Mouse (Mus musculus): ENCODE measurements around the gene Fbxl22.

The Fbxl22 gene

DNA sequence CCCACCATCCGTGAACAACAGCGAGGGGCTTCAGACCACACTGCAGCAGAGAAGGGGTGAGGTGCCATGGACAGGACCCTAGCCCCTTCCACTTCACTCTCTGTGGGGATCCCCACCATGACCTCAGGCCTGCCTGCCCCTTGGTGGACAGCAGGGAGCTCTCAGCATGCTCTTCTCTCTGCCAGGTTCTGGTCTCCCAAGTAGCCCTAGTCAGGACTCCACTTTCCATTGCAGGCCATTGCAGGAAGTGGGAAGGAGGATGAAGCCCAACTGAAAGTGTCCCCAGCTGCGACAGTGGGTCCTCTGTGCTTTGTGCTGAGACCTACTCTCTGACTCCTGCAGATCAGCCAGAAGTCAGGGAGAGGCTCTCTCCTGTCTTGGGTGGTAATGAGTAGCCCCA is 6.7 kb downstream of the Fbxl22 start:
- no peak for DNase-seq (ENCODE audit: low spot score in 2 of 2)

DNA sequence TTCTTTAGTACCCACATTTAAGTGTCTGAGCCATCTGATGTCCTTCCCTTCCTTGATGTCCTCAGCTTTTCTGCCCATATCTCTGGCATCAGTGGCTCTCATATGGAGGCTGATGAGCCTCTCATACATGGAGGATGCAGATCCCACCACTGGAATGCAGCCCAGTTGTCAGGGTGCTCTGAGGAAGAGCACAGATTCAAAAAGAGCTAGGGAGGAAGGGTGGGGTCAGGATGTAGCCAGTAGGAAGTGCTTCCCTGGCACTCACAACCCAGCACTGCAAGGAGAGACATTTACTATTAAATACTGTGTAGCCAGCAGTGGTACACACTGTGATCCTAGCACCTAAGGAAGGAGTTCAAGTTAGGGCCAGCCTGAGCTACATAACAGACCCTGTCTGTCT is 8.0 kb downstream of the Fbxl22 start:
- no peak for DNase-seq (ENCODE audit: low spot score in 2 of 2)

DNA sequence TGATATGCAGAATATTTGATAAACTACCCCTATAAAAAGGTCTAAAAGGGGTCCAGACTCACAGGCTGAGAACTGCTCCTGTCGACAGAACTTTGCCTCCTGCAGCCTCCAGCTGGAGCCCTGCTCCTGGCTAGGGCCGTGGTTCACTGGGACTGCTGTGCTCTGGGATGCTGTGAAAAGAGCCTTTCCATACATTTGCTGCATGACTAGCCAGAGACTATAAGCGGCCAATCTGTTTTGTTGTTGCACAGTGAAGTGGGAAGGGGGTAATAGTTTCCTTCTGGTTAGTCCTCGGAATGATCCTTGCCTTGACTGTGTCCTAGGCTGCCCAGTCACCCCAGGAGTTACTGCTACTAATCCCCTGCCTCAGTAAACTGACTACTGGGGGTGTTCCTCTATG is 8.4 kb downstream of the Fbxl22 start:
- DNase-seq (ENCODE audit: low spot score in 2 of 2) = no peak

DNA sequence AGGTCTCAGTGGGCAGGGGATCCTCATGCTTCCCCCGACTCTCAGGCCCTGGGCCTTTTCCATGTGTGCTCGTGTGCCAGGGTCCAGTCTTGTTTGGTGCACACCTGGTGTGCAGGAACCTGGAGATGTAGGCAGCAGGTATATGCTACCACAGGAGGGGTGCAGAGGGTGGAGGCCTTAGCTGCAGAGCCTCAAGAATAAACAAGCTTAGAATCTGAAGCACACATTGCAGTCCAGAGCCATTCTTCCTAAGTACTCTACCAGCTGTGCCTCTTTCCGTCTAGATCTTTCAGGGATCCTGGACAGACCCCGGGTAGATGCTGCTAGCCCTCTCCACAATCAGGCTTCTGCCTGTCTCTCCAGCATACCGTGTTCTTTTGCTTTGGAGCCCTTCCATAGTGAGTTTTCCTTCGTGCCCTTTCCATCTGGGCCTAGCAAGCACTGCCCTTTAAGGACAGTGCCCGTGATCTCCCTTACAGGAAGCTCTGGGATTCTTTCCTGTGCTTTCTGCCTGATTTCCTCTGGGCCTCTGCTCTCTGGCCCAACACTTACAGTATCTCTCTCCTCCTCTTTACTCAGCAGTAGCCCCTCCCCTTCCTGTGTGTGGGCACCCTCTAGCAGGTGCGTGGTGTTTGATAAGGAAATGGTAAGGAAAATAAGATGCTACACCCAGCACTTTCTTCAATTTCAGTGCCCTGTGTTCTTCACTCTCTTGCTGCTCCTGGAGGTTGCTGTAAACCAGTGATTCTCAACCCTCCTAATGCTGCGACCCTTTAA is 9.1 kb downstream of the Fbxl22 start:
- DNase-seq (ENCODE audit: low spot score in 2 of 2) = no peak

DNA sequence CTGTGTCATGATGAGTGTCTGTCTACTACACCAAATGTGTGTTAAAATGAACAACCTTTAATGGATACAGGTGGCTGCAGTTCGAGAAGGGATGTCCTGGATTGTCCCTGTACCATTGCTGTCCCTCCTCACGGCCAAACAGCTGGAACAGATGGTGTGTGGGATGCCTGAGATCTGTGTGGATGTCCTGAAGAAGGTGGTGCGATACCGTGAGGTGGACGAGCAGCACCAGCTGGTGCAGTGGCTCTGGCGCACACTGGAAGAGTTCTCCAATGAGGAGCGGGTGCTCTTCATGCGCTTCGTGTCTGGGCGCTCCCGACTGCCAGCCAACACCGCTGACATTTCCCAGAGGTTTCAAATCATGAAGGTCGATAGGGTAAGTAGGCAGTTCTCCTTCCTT is 9.9 kb downstream of the Fbxl22 start:
- DNase-seq (ENCODE audit: low spot score in 2 of 2) = no peak

DNA sequence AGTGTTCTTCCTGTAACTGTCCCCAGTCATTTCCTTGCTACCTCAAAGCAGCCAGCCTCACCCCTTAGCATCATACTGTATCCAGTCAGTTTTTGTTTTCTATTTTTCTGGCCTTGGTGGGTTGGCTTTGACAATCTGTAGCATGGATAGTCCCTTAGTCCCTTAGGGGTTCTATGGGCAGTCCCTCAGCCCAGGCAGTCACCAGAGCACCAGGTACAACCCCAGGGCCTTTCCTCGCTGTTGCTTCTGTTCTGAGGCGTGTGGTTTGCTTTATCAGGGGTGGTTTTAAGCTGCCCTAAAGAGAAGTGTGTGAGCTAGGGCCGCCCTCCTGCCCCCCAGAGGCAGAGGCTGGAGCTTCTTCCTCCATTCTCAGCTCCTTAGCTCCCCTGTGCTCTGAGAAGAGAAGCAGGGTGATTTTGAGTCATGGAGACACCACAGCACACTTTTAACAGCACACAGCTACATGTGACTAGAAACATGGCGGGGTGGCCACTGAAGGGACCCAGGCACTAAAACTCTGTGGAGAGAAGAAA is 10.4 kb downstream of the Fbxl22 start:
- no peak for DNase-seq (ENCODE audit: low spot score in 2 of 2)

DNA sequence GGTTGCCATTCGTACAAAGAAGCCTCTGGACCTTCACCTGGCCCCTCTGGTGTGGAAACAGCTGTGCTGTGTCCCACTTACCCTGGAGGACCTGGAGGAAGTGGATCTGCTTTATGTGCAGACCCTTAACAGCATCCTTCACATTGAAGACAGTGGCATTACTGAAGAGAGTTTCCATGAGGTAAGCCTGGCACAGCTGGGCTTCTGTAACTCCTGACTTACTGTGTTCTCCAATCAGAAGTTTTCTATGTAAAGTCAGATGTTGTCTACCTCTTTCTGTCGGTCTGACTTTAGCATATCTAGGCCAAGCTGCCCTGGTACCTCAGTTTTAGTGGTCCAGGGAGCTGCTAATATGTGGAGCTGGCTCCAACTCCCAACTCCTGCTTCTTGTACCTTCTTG is 13.1 kb downstream of the Fbxl22 start:
- no peak for DNase-seq (ENCODE audit: low spot score in 2 of 2)

DNA sequence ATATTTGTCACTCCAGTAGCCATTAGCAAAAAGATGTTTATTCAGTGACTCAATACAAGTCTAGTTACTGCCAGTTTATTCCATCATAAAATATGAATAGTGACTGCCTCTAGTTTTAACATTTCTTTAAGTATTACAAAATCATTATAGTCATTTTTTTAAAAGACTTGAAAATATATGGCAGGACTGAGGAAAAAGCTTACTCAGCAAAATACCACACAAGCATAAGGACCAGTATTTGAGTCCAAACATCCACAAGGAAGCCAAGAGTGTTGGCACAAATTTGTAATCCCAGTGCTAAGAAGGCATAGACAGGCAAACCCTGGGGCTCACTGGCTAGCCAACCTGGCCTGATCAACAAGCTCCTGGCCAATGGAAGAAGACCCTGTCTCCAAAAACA is 20.4 kb downstream of the Fbxl22 start:
- DNase-seq (ENCODE audit: low spot score in 2 of 2) = no peak

DNA sequence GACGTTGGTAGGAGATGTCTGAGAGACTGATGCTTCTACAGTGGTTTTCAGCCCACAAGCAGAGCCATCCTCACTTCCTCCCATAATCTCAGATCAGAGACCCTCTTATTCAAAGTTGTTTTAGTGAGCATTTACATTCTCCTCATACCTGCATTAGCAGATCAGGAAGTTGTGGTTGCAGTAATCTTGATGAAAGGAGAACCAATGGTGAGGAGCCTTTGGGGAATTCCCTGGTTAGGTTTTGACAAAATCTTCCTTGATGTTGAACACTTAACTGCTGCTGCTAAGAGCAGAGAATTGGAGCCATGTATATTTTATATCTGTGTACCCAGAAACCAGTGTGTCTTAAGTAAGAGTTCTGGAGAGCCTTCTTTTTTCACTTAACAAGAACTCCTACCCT is 22.0 kb downstream of the Fbxl22 start:
- DNase-seq (ENCODE audit: low spot score in 2 of 2) = no peak

DNA sequence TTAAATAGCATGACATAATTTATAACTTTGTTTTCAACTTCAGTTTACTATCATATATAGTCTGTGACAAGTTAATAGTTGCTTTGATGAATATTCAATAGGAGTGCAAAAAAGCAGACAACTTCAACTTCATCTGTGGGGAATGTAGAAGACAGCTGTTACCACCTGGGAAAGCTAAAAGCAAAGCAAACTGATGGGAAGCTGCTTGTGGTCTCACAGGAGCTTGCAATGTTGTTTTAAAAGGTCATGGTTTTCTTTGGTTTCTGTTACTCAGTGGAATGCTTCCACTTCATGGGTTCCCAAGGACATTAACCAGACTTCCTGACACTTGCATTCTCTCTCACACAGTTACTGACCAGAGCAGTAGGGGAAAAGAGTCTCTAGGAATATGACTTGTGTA is 25.6 kb downstream of the Fbxl22 start:
- DNase-seq (ENCODE audit: low spot score in 2 of 2) = no peak

DNA sequence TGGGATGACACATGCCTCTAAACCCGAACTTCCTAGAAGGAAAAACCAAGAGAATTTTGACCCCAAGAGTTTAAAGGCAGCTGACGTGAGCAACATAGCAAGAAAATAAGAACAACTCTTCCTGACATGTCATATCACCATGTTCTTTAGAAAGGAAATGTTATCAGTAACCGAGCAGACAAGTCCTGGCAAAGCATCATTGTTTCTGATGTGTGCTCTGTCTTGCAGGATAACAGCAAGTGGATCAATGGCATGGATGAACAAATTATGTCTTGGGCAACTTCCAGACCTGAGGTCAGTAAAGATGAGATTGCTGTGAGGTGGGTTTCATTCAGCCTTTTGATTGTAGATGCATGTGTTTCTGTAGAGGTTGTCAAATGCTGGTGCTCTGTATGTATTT is 31.0 kb downstream of the Fbxl22 start:
- DNase-seq (ENCODE audit: low spot score in 2 of 2) = no peak

DNA sequence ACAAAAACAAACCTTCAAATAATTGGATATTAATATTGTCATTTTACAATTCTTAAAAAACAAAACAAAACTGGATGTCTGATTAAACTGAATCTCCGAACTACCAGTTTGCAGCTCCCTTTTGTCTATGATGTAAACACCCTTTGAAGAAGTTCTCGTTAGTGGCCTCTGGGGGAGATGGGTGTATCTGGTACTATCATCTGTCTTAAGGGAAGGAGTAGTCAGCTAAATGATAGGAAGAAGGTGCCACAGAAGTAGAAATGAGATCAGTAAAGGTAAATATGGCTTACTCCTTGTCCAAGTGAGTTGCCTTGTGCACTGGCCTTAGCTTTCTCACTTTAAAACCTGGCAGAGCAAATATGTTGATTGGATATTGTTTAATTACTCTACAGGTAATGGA is 36.6 kb downstream of the Fbxl22 start:
- no peak for DNase-seq (ENCODE audit: low spot score in 2 of 2)

DNA sequence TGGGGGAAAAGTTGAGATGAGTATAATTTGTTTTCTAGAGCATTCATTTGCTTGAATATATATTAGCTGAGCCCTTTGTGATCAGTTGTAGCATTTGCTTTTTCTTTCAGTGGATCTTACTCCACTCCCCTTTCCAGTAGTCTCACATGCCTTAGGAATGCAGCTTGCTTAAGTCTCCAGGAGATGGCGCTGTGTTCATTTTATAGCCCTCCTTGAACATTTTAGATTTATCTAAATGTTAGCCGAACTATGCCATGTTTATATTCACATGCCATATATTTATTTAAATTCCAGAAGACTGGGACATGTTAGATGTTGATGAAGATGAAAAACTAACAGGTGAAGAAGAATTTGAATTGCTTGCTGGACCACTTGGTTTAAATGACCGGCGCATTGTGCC is 49.3 kb downstream of the Fbxl22 start:
- DNase-seq (ENCODE audit: low spot score in 2 of 2) = no peak

Measured in urinary bladder, postnatal 36 days (tissue).